Mouse (Mus musculus): ENCODE measurements around the gene Lpxn. TPM values are rescaled to one million over a fixed set of nuclear protein-coding genes. Genes with fewer than 3 reads are reported as not detected.

Lpxn gene
- total RNA-seq (2022): under 1 TPM in 3 of 4 experiments, not detected in 1; 0.17 to 0.27 (median 0.22) TPM

DNA sequence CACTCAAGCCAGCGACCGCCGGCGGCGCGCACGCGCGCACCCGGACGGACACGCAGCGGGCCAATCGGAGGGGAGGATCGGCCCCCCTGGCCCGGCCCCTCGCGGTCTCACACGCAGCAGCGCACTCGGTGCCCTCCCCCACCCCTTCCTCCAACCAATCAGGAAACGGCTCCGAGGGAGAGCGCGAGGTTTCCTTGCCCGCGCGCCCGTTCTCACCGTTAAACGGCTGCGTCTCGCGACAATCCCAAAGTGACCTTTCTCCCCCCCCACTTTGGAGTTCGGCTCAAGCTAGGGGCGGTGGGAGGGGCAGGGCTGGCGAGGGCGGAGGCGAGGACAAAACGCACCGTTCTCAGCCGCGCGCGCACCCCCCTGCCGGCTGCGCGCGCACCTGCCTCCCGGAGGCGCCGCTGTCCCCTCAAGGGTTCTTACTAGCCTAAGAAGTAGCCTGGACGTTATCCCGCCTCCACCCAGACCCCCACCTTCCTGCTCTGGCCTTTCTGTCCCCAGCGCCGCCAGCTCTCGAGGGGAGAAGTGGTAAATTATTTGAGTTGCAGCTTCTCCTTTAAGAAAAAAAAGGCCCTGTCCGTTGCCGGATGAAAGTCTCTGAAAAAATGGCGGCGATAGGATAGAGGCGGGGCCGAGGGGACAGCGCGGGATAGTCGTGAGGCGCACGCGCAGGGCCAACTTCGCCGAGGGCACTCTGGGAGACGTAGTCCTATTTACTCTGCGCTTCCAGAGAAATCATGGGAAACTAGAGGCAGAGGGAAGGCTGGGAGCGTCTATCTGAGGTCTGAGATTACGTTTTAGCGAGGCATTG is at the start of gene Lpxn, which contains the start of gene Zfp91:
Gene Lpxn, plus strand, starts transcription at position 683 of the 817 bp plus-strand sequence.
Gene Zfp91, minus strand, starts transcription at position 616 of the 817 bp plus-strand sequence.
- DNase-seq (ENCODE audit: low spot score in 2 of 2): peak; percentile 95 to 97

DNA sequence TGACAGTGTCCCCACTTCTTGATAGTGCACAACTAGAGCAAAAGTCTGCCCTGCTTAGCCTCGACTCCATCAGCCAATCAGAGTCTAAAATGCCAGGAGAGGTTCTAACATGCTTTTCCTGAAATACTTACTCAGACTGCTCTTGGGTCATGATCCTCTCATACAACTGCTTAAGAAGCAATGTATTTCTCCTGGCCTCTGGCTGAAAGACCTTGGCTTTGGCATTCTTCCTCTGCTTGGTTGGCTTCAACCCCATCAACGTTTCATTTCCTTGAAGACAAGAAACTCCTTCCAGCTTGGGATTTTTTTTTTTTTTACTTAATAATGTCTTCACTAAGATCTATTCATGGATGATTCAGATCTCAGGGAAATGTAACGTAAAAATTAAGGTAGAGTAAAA is 39.7 kb upstream of the Lpxn start:
- DNase-seq (ENCODE audit: low spot score in 2 of 2): no peak

DNA sequence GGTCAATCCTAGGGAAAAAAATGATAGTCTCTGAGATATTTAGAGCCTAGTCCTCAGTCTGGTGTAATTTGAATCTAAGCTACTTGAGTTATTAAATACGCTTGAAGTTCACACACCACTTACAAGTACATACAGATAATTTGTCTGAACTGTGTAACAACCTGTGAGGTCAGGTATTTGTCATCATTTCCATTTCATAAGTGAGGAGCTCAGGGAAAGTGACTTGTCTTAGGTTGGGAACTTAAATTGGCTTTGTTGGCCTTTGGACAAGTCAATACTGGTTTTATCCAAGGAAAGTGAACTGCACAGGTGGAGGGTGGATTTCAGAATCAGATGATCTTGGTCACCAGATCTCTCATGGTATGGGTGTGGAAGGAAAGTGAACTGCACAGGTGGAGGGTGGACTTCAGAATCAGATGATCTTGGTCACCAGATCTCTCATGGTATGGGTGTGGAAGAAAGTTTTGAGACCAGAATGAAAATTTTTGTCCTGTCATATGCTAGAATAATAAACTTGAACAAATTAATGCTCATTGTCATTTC is 37.0 kb upstream of the Lpxn start:
- DNase-seq (ENCODE audit: low spot score in 2 of 2): no peak

DNA sequence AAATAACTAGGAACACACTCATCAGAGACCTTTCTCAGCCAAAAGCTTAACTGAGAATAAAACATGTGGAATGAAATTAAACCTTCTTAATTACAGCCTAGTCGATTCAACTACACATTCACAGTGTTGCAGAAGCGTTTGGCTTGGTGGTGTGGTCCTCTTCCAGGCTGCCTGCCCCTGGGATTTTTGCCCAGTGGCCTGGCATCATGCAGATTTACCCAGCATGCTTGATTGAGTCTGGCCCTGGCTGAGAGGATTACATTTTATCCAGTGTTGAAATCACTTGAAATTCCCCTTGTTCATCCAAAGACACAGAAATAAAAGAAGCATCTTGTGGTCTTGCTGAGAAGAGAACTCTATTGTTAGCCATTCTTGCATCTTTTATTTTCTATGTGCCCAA is 36.3 kb upstream of the Lpxn start:
- peak in 1 of 2 experiments; percentile 27 for DNase-seq (ENCODE audit: low spot score in 2 of 2)

- no peak for DNase-seq (ENCODE audit: low spot score in 2 of 2)
Measured at GRCm38 (mm10) chr19:12762212-12763130, 33.5 kb upstream of the Lpxn start.

DNA sequence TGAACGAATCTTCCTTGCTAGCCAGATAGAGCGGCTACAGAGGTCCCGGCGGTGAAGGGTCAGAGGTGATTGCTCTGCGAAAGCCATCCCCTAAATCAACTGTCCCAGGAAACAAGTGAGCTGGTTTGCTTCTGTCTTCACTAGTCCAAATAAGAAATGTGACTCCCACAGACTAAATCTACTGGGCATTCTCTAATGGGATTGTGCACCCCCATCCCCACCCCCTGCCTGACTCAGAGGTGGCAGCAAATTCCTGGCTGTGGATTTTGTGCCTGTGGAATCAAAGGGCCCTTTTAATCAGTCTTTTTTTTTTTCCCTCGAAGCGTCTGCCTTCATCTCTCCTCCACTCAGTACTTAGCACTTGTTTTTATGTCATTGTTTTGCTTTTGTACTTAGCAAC is 30.7 kb upstream of the Lpxn start, which contains the start of gene Cntf:
Gene Cntf, minus strand, starts transcription at position 325 of the 400 bp plus-strand sequence.
- no peak for DNase-seq (ENCODE audit: low spot score in 2 of 2)

- peak; percentile 14 to 21 for DNase-seq (ENCODE audit: low spot score in 2 of 2)
Measured at GRCm38 (mm10) chr19:12770888-12771287, 25.1 kb upstream of the Lpxn start.

DNA sequence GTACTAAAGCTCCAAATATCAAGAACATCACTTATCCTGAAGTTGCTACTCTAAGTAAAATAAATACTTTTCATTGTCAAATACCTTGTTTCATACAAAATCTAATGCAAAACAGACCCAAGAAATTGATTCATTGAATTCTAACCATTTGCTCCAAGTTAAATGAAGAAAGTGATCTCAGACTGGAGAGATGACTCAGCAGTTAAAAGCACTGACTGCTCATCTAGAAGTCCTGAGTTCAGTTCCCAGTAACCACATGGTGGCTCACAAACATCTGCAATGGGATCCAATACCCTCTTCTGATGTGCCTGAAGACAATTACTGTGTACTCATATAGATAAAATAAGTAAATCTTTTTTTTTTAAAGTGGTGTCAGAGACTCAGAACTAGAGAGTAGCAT is 15.6 kb upstream of the Lpxn start:
- DNase-seq (ENCODE audit: low spot score in 2 of 2): no peak

DNA sequence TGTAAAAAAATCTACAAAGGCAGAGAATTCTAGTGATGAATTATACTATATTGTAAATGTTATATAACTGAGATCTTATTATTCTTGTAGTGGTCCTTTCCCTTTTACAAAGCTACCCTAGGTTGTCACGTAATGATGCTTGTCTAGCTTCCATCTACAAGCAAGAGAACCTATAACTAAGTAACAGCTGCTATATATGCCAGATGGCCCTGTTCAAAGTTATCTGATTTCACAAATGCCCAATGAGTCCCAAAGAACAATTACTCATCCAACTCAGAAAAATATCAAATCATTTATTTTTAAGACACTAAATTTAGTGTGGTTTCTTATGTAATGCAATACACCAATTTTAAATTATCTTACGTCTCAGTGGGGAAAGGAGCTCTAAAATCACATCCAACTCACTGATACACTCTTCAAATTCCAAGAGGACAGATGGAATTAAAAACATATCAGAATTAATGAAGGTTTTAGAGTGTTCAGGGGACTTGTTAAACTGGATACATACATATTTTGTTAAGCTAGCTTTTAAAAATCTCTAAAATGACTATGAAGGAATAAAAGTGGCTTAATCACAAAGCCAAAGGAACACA is 9.1 kb upstream of the Lpxn start:
- DNase-seq (ENCODE audit: low spot score in 2 of 2): no peak

DNA sequence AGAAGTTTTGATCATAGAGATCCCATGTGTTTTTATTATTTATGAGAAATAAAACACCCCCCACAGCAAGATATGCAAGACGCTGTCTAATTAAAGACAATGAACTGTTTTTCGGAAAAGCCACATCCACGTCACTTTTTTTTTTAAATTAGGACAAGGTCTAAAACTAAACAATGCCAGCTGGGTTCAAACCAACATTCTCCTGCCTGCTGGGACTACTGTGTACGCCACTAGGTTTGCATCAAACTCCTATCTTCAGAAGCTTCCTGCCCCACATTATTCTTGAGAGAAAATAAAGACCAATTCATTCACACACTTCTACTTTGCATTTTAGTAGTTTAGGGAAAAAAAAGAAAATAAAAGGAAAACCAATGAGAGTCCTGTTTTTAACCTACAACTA is 8.3 kb upstream of the Lpxn start:
- no peak for DNase-seq (ENCODE audit: low spot score in 2 of 2)

DNA sequence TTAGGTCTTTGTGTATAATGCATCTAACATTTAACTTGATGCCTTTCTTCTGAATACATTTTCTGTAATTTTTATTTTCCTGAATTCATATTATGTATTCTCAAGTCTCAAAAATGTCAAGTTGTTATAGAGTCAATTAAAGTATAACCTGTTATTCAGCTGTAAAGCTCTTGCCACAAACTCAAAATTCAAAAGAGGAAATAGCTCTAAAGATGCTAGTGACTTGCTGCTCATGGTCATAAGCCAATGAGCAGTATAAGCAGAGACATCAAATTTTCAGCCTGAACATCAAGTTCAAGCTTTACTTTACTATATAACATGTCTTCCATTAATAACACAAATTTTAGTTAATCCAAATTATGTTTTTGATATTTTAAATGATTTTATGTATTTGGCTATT is 3.6 kb upstream of the Lpxn start:
- DNase-seq (ENCODE audit: low spot score in 2 of 2): no peak

- peak; percentile 89 to 93 for DNase-seq (ENCODE audit: low spot score in 2 of 2)
Measured at GRCm38 (mm10) chr19:12794056-12795044, 1.6 kb upstream of the Lpxn start.

DNA sequence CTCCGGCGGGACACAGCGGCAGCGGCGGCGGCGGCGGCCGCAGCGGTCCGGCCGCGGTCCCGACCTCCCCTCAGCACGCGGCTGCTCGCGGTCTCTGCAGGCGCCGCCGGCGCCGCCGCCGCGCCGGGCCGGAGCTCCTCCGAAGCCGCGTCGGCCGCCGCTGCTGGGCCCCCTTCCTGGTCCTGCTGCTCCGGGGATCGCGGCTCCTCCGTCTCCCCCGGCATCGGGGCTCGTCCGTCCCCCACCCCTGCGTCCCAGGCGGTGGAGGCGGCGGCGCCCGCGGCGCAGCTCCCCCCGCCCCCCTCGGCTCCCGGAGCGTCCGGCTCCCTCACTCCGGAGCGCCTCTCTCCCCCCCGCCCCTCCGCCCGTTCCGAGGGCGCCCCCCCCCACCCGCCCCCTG is 883 bp upstream of the Lpxn start:
- no peak for DNase-seq (ENCODE audit: low spot score in 2 of 2)

DNA sequence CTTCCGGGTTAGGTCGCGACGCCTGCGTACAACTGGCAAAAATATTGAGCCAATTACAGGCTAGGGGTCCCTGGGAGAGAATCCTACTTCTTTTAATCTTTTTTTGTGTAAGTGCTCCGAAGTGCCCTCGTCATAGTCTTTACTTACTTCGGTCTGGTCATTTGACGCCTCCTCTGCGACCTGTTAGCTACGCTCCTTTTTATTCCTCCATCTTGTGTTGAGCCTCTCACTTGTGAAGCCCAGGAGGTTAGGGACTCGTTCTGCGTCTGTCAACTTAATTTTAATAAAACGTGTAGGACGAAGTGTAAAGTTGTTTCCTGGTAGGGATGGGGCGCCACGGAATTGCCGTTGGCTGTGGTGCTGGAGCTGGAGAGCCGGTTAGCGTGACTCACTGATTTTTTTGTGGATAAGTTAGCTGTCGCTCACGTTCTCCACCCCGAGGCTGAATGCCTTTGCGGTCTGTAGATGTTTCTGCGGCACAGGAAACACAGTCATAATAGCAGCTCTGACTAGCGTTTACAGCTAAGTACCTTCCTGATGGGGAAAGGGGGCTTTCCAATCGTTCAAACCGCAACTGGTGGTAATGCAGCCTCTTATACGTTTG is 437 bp downstream of the Lpxn start:
- DNase-seq (ENCODE audit: low spot score in 2 of 2): peak; percentile 26 to 38

DNA sequence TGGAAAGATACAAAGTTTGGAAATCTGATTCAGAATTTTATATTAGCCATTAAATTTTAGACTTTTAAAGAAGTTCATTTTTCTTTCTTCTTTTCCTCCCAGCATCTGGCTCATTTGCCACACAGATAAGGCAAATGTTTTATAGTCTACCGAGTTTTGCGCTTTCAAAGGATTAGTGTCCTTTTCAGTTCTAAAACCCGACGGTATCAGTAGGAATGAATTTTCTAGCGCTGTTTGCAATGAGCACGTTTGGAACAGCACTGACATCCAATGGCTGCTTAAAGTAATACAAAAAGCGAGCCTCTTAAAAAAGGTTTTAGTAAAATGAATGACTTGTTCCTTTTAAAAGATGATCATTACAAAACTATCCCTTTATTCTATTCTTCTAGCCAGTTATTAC is 1.1 kb downstream of the Lpxn start:
- DNase-seq (ENCODE audit: low spot score in 2 of 2): no peak

- no peak for DNase-seq (ENCODE audit: low spot score in 2 of 2)
Measured at GRCm38 (mm10) chr19:12798404-12798803, 2.4 kb downstream of the Lpxn start.

DNA sequence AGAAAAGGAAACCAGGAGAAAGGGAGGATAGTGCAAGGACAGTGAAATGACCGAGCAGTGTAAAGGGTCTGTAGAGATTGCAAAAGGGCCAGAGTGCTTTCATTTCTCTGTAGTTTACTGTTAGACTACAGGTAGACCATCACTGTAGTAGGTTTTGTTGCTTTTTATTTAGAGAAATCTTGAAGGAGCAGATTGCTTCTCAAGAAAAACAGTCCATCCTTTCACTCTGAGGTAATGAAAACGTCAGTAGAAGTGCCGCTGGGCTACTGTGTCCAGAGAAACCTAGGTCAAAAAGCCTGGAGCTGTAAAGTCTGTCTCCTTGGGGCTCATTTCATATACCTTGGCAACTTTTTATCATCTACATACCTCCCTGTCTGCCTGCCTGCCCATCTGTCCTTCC is 3.1 kb downstream of the Lpxn start:
- no peak for DNase-seq (ENCODE audit: low spot score in 2 of 2)

DNA sequence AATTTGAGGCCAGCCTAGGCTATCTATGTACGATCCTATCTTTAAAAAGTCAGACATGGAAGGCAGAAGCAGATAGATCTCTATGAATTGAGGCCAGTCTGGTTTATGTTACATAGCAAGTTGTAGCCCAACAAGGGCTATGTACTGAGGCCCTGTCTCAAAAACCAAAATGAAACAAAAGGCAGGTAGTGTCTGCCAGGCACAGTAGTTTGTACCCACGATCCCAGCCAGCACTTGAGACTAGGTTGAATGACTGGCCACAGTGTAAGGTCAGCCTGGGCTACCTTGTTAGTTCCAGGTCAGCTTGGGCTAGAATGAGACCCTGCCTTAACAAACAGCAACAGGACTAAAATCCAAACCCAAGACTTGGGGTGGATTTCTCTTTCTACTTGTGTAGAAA is 4.6 kb downstream of the Lpxn start:
- DNase-seq (ENCODE audit: low spot score in 2 of 2): no peak

GRCm38 (mm10) chr19:12801046-12801445 is 5.1 kb downstream of the Lpxn start:
- DNase-seq (ENCODE audit: low spot score in 2 of 2): no peak

DNA sequence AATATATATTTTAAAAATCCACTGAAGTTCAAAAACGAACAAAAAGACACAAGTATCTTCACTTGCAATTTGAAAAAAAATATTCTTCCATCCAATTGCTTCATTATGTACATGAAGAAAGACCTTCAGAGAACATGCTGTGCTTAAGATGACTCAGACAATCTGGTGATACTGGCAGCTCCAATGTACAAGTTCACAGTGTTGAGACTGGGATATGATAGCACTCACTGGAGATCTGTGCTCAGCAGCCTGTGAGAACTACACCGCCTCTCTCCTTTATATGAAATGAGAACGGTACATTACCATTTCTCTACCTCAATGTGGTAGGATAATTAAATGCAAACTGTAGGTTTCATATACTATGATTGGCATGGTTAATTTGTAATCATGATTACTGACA is 6.8 kb downstream of the Lpxn start:
- DNase-seq (ENCODE audit: low spot score in 2 of 2): no peak

Measured in gastrocnemius, adult 8-10 months (tissue).